Mouse (Mus musculus): ENCODE results near the gene Pde4b. TPM values are rescaled to one million over a fixed set of nuclear protein-coding genes. Genes with fewer than 3 reads are reported as not detected.
"Not testable (repeated sequence)": the region's sequence is repeated elsewhere in the genome, so short reads cannot be mapped to it uniquely, and the experiment has no call there.

Pde4b gene
- polyA plus RNA-seq, 1 experiment: 2.7 TPM

GRCm38 (mm10) chr4:102493342-102494128 lies 406.2 kb downstream of the Pde4b start:
- H3K36me3 ChIP-seq (ENCODE audit: control insufficient read depth, insufficient read depth): no peaks in the 10 kb centered on the region
- H3K79me2 ChIP-seq (ENCODE audit: control insufficient read depth, insufficient read depth): no peaks in the 10 kb centered on the region
- H3K4me3 ChIP-seq (ENCODE audit: insufficient read depth, poor library complexity, severe bottlenecking): no peak overlapping the region
- peak; percentile 31 for TF ChIP-seq CTCF (IDR thresholded peaks at IDR 0.05; ENCODE audit: control insufficient read depth, insufficient read depth, insufficient read length)
- TF ChIP-seq MYOG (IDR thresholded peaks at IDR 0.05; ENCODE audit: control insufficient read depth, extremely low read depth, insufficient read length): no peak
- no peaks in the 10 kb centered on the region for H3K79me3 ChIP-seq (ENCODE audit: low read depth)
- H3K27me3 ChIP-seq (ENCODE audit: control insufficient read depth, insufficient read depth, insufficient read length): no peaks in the 10 kb centered on the region
- no peak overlapping the region for H3ac ChIP-seq (ENCODE audit: control insufficient read depth, insufficient read length, low read depth)

GRCm38 (mm10) chr4:102494203-102494602 lies 406.9 kb downstream of the Pde4b start:
- H3K4me3 ChIP-seq (ENCODE audit: insufficient read depth, poor library complexity, severe bottlenecking); H3K27me3 ChIP-seq (ENCODE audit: control insufficient read depth, insufficient read depth, insufficient read length); H3K36me3 ChIP-seq (ENCODE audit: control insufficient read depth, insufficient read depth); H3K79me2 ChIP-seq (ENCODE audit: control insufficient read depth, insufficient read depth); H3K79me3 ChIP-seq (ENCODE audit: low read depth); H3ac ChIP-seq (ENCODE audit: control insufficient read depth, insufficient read length, low read depth): not testable (repeated sequence)

- Histone ChIP-seq H3K36me3 (ENCODE audit: control insufficient read depth, insufficient read depth) (no peaks in the 10 kb centered on the region), H3ac (ENCODE audit: control insufficient read depth, insufficient read length, low read depth) (no peak overlapping the region), H3K4me3 (ENCODE audit: insufficient read depth, poor library complexity, severe bottlenecking) (no peak overlapping the region), H3K27me3 (ENCODE audit: control insufficient read depth, insufficient read depth, insufficient read length) (no peaks in the 10 kb centered on the region), H3K79me2 (ENCODE audit: control insufficient read depth, insufficient read depth) (no peaks in the 10 kb centered on the region), H3K79me3 (ENCODE audit: low read depth) (no peaks in the 10 kb centered on the region)
- TF ChIP-seq FOSL1 (IDR thresholded peaks at IDR 0.05; ENCODE audit: insufficient read depth, low read length, poor library complexity, severe bottlenecking): no peak
- TF ChIP-seq MYOG (IDR thresholded peaks at IDR 0.05; ENCODE audit: control insufficient read depth, extremely low read depth, insufficient read length): no peak
- TF ChIP-seq CEBPB (IDR thresholded peaks at IDR 0.05; ENCODE audit: low read depth): no peak
- TF ChIP-seq MAX (IDR thresholded peaks at IDR 0.05): no peak
- no peak for TF ChIP-seq CTCF (IDR thresholded peaks at IDR 0.05; ENCODE audit: control insufficient read depth, insufficient read depth, insufficient read length)
- no peak for TF ChIP-seq MYOD1 (IDR thresholded peaks at IDR 0.05; ENCODE audit: control insufficient read depth, insufficient read length, low read depth)
- TF ChIP-seq USF1 (IDR thresholded peaks at IDR 0.05; ENCODE audit: low read depth): no peak
Observed at GRCm38 (mm10) chr4:102495001-102495400, 407.7 kb downstream of the Pde4b start.

- H3K4me3 ChIP-seq (ENCODE audit: insufficient read depth, poor library complexity, severe bottlenecking): no peak overlapping the region
- no peaks in the 10 kb centered on the region for H3K36me3 ChIP-seq (ENCODE audit: control insufficient read depth, insufficient read depth)
- no peaks in the 10 kb centered on the region for H3K27me3 ChIP-seq (ENCODE audit: control insufficient read depth, insufficient read depth, insufficient read length)
- no peak overlapping the region for H3ac ChIP-seq (ENCODE audit: control insufficient read depth, insufficient read length, low read depth)
- no peaks in the 10 kb centered on the region for H3K79me3 ChIP-seq (ENCODE audit: low read depth)
- TF ChIP-seq MYOG (IDR thresholded peaks at IDR 0.05; ENCODE audit: control insufficient read depth, extremely low read depth, insufficient read length) (no peak), MAX (IDR thresholded peaks at IDR 0.05) (no peak), FOSL1 (IDR thresholded peaks at IDR 0.05; ENCODE audit: insufficient read depth, low read length, poor library complexity, severe bottlenecking) (no peak), CTCF (IDR thresholded peaks at IDR 0.05; ENCODE audit: control insufficient read depth, insufficient read depth, insufficient read length) (no peak), USF1 (IDR thresholded peaks at IDR 0.05; ENCODE audit: low read depth) (no peak), MYOD1 (IDR thresholded peaks at IDR 0.05; ENCODE audit: control insufficient read depth, insufficient read length, low read depth) (no peak), CEBPB (IDR thresholded peaks at IDR 0.05; ENCODE audit: low read depth) (no peak)
- no peaks in the 10 kb centered on the region for H3K79me2 ChIP-seq (ENCODE audit: control insufficient read depth, insufficient read depth)
Observed at GRCm38 (mm10) chr4:102495474-102495873, 408.1 kb downstream of the Pde4b start.

- TF ChIP-seq FOSL1 (IDR thresholded peaks at IDR 0.05; ENCODE audit: insufficient read depth, low read length, poor library complexity, severe bottlenecking): no peak
- no peaks in the 10 kb centered on the region for H3K36me3 ChIP-seq (ENCODE audit: control insufficient read depth, insufficient read depth)
- no peak overlapping the region for H3K4me3 ChIP-seq (ENCODE audit: insufficient read depth, poor library complexity, severe bottlenecking)
- no peak overlapping the region for H3ac ChIP-seq (ENCODE audit: control insufficient read depth, insufficient read length, low read depth)
- no peaks in the 10 kb centered on the region for H3K79me3 ChIP-seq (ENCODE audit: low read depth)
- no peaks in the 10 kb centered on the region for H3K27me3 ChIP-seq (ENCODE audit: control insufficient read depth, insufficient read depth, insufficient read length)
- no peaks in the 10 kb centered on the region for H3K79me2 ChIP-seq (ENCODE audit: control insufficient read depth, insufficient read depth)
Observed at GRCm38 (mm10) chr4:102496269-102497177, 409.2 kb downstream of the Pde4b start.

- no peak for TF ChIP-seq MYOD1 (IDR thresholded peaks at IDR 0.05; ENCODE audit: control insufficient read depth, insufficient read length, low read depth)
- TF ChIP-seq FOSL1 (IDR thresholded peaks at IDR 0.05; ENCODE audit: insufficient read depth, low read length, poor library complexity, severe bottlenecking): no peak
- no peak for TF ChIP-seq MAX (IDR thresholded peaks at IDR 0.05)
- no peak for TF ChIP-seq CTCF (IDR thresholded peaks at IDR 0.05; ENCODE audit: control insufficient read depth, insufficient read depth, insufficient read length)
- TF ChIP-seq MYOG (IDR thresholded peaks at IDR 0.05; ENCODE audit: control insufficient read depth, extremely low read depth, insufficient read length): no peak
- no peak for TF ChIP-seq USF1 (IDR thresholded peaks at IDR 0.05; ENCODE audit: low read depth)
- no peak for TF ChIP-seq CEBPB (IDR thresholded peaks at IDR 0.05; ENCODE audit: low read depth)
- Histone ChIP-seq H3K79me2 (ENCODE audit: control insufficient read depth, insufficient read depth) (no peaks in the 10 kb centered on the region), H3K27me3 (ENCODE audit: control insufficient read depth, insufficient read depth, insufficient read length) (no peaks in the 10 kb centered on the region), H3K36me3 (ENCODE audit: control insufficient read depth, insufficient read depth) (no peaks in the 10 kb centered on the region), H3K4me3 (ENCODE audit: insufficient read depth, poor library complexity, severe bottlenecking) (no peak overlapping the region), H3ac (ENCODE audit: control insufficient read depth, insufficient read length, low read depth) (no peak overlapping the region), H3K79me3 (ENCODE audit: low read depth) (no peaks in the 10 kb centered on the region)
Observed at GRCm38 (mm10) chr4:102497221-102497620, 409.9 kb downstream of the Pde4b start.

Data from C2C12 (cell line).